In genomic region chr3:27291411-27291810, GRCm38 (mm10) we compare ENCODE assay signal across 11 mouse cellular contexts. TPM values are rescaled to one million over a fixed set of nuclear protein-coding genes. Genes with fewer than 3 reads are reported as not detected.
DNase-seq lines count a peak whose midpoint lies in the region; ATAC-seq lines count a peak whose summit lies in the region.
"Not testable (repeated sequence)": the region's sequence is repeated elsewhere in the genome, so short reads cannot be mapped to it uniquely, and the experiment has no call there.
"Had no signal": no experiment of that assay in that cellular context is flagged by ENCODE, and none has a peak within 500 bp of the region (broad histone marks: within the 10 kb centered on the region; RNA-seq: fewer than 3 reads in every experiment).

No protein-coding gene starts in this region.

- 81% methylated on average over 4 of the region's 4 CpGs for WGBS in forebrain, embryonic 12.5 days
- WGBS in liver, embryonic 12.5 days (ENCODE audit: insufficient replicate concordance): 67% methylated on average over 4 of the region's 4 CpGs

- not testable (repeated sequence) for H3K9me3 ChIP-seq in forebrain, embryonic 12.5 days; liver, embryonic 12.5 days (replicated peaks)

- not testable (repeated sequence) for H3K36me3 ChIP-seq in forebrain, embryonic 12.5 days (replicated peaks); liver, embryonic 12.5 days

- not testable (repeated sequence) for H3K4me3 ChIP-seq in forebrain, embryonic 12.5 days (replicated peaks); liver, embryonic 12.5 days

- peak; percentile 42 for DNase-seq in 3T3-L1 (ENCODE audit: low read depth, low spot score)

- H3K4me1 ChIP-seq in forebrain, embryonic 12.5 days; liver, embryonic 12.5 days: not testable (repeated sequence)

- not testable (repeated sequence) for H3K4me2 ChIP-seq in forebrain, embryonic 12.5 days; liver, embryonic 12.5 days

- not testable (repeated sequence) for H3K27ac ChIP-seq in forebrain, embryonic 12.5 days; liver, embryonic 12.5 days

- H3K27me3 ChIP-seq in forebrain, embryonic 12.5 days; liver, embryonic 12.5 days (replicated peaks): not testable (repeated sequence)

- ATAC-seq in CD4-positive, CD25-positive, alpha-beta regulatory T cell, adult 4 months: peak; percentile 79
- ATAC-seq in activated CD4-positive, CD25-positive, alpha-beta regulatory T cell, adult 4 months: peak; percentile 67
- peak; percentile 36; the same call in 1 of the 2 replicates for ATAC-seq in forebrain, embryonic 12.5 days (ENCODE audit: low FRiP score)
- peak; percentile 73 for ATAC-seq in inflammation-experienced regulatory T-cells, adult 6 months
- ATAC-seq in liver, embryonic 12.5 days: peak; percentile 40
- peak; percentile 93 for ATAC-seq in megakaryocyte progenitor cell, adult 5-6 weeks (replicated peaks; ENCODE audit: poor library complexity)

- not testable (repeated sequence) for H3K9ac ChIP-seq in forebrain, embryonic 12.5 days; liver, embryonic 12.5 days

RNA-seq across cellular contexts. Expression of gene Tnfsf10, which starts 25.4 kb away (rescaled TPM):
- 10 to 100 TPM; 18.8 to 20.0 TPM for polyA plus RNA-seq in CD4-positive, CD25-positive, alpha-beta regulatory T cell, adult 4 months (2017; shearing (Covaris generic))
- 10 to 100 TPM; 18.8 to 23.6 TPM for polyA plus RNA-seq in activated CD4-positive, CD25-positive, alpha-beta regulatory T cell, adult 4 months (2017; shearing (Covaris generic))
- not detected in 2 replicates for polyA plus RNA-seq in forebrain, embryonic 12.5 days (2016; fragmentation: Nextera tagmentation; extraction: Ambion mirVana)
- polyA plus RNA-seq in inflammation-experienced regulatory T-cells, adult 6 months (2017; shearing (Covaris generic)): 10 to 100 TPM; 17.7 to 30.1 (median 22.4) TPM
- polyA plus RNA-seq in liver, embryonic 12.5 days (2016; fragmentation: Nextera tagmentation; extraction: Ambion mirVana): 0.06 and 0.07 TPM in 2 replicates
- total RNA-seq in megakaryocyte progenitor cell, adult 5-6 weeks (2015): 3.8 and 7.3 TPM in 2 replicates
- total RNA-seq in megakaryocyte progenitor cell, adult 5-6 weeks (2017): 3.9 and 4.7 TPM in 2 replicates
- polyA plus RNA-seq: C2C12; erythroblast, embryonic 14.5 days; heart, embryonic 11.5 days; midbrain, embryonic 12.5 days had no signal

Comparison
In these comparisons a context has a peak if more than half of its experiments do, and no peak if none do; other contexts are left out.
1. ATAC-seq: peak in every context shown above with its lines; median percentile 93 in megakaryocyte progenitor cell, adult 5-6 weeks; 79 in CD4-positive, CD25-positive, alpha-beta regulatory T cell, adult 4 months; 73 in inflammation-experienced regulatory T-cells, adult 6 months; 67 in activated CD4-positive, CD25-positive, alpha-beta regulatory T cell, adult 4 months; 40 in liver, embryonic 12.5 days; 36 in forebrain, embryonic 12.5 days.
2. RNA of gene Tnfsf10, which starts 25.4 kb away (polyA plus RNA-seq): 18.8 to 23.6 TPM in activated CD4-positive, CD25-positive, alpha-beta regulatory T cell, adult 4 months, 17.7 to 30.1 TPM in inflammation-experienced regulatory T-cells, adult 6 months and 18.8 to 20.0 TPM in CD4-positive, CD25-positive, alpha-beta regulatory T cell, adult 4 months; 0.06 to 0.07 TPM in liver, embryonic 12.5 days and not detected in forebrain, embryonic 12.5 days; every median in the first group is over 10 times any median in the second.